Mouse (Mus musculus): ENCODE measurements around the gene Gm10295.

Gm10295 gene

GRCm38 (mm10) chr7:71351364-71351763 lies at the start of gene Gm10295:
Gene Gm10295 (minus strand): TSS chr7:71351485.
- DNase-seq (ENCODE audit: low spot score): no peak

DNA sequence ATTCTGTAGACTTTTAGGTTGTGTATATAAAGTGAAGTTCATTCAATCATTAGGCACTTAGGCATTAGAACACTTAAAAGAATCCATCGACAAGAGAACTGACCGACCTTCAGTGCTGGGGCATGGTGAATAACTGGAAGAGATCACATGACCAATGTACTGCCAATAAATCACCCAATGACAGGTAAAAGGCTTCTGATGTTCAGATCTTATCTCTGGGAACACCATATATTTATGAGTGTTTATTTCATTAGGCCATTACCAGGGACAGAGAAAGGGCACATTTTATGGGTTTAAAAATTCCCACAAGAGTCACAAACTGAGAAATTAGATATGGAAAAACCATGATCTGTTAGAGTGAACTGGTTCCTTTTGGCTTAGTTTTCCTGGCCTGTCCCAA lies 49.7 kb upstream of the Gm10295 start:
- no peak for DNase-seq (ENCODE audit: low spot score)

GRCm38 (mm10) chr7:71399891-71400632 lies 48.8 kb upstream of the Gm10295 start:
- no peak for DNase-seq (ENCODE audit: low spot score)

- DNase-seq (ENCODE audit: low spot score): no peak
Measured at GRCm38 (mm10) chr7:71398959-71399756, 47.9 kb upstream of the Gm10295 start.

DNA sequence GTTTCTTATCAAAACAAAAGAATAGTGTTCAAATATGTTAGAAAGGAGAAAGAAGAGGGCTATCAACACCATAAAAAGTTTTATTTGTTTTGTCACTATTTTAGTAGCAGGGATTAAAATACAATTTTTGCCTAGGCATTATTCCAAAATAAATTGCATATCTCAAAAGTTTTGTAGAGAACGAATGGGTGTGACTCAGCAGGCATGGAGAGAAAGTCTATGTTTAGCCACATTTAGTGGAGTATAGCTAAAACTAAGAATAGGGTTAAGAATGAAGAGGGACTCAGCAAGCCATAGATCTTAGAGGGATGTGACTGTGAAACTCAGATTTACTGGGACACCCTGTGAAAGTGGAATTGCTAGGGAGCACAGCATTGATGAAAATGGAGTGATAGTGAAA lies 47.1 kb upstream of the Gm10295 start:
- no peak for DNase-seq (ENCODE audit: low spot score)

- no peak for DNase-seq (ENCODE audit: low spot score)
Measured at GRCm38 (mm10) chr7:71392795-71393341, 41.6 kb upstream of the Gm10295 start.

- no peak for DNase-seq (ENCODE audit: low spot score)
Measured at GRCm38 (mm10) chr7:71391333-71391732, 40.0 kb upstream of the Gm10295 start.

GRCm38 (mm10) chr7:71390291-71390690 lies 39.0 kb upstream of the Gm10295 start:
- DNase-seq (ENCODE audit: low spot score): no peak

- DNase-seq (ENCODE audit: low spot score): no peak
Measured at GRCm38 (mm10) chr7:71386050-71386449, 34.8 kb upstream of the Gm10295 start.

DNA sequence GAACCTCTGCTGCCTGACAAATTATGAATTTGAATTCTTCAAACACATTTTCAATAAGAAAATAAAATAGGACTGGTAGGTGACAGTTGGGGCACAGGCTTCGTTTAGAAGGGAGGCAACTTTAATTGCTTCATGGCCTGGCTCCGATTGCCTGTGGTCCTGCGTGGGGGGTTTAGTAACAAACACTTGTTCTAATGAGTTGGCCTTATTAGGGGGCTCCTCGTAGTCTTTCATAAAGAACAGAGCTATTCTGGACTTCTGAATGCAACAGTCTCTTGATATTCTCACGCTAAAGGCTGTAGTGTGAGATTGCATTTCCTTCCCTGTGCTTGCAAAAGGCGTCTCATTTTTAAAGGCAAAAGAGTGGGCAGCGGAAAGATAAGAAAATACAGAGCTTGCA lies 33.6 kb upstream of the Gm10295 start:
- no peak for DNase-seq (ENCODE audit: low spot score)

DNA sequence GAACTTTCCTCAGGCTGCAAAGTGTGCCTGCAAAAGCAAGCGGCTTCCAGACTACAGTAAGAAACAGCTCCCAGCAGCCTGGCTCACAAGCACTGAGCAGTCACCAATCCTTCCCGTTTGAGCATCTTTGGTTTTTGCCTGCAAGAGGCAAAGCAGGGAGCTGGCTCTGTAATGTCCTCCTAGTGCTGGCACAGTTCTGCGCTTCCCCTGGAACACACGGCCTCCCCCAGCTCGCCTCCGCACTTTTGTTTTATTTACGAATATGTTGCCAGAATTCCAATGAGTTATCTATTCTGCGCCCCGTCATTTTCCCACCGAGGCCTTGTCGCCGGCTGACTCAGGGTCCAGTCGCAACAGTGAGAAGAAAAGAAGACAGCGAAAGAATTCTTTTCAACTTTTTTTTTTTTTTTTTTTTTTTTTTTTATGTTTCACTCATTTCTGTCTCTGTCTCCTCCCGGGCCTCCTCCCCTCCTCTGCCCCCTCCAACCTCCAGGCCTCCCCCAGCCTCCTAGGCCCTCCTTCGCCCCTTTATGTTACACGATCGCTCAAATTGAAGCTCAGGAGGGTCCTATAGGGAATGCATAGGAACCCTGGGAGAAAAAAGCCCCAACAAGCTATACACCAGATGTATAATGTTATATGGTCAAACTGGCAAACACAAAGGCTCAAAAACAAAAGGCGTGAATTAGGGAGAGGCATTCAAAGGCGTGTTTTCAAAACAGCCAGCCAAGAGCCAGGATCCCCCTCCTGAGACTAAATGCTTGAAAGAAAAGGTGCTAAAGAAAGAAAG lies 32.3 kb upstream of the Gm10295 start:
- peak; percentile 36 for DNase-seq (ENCODE audit: low spot score)

GRCm38 (mm10) chr7:71379826-71380825 lies 28.8 kb upstream of the Gm10295 start:
- DNase-seq (ENCODE audit: low spot score): no peak

DNA sequence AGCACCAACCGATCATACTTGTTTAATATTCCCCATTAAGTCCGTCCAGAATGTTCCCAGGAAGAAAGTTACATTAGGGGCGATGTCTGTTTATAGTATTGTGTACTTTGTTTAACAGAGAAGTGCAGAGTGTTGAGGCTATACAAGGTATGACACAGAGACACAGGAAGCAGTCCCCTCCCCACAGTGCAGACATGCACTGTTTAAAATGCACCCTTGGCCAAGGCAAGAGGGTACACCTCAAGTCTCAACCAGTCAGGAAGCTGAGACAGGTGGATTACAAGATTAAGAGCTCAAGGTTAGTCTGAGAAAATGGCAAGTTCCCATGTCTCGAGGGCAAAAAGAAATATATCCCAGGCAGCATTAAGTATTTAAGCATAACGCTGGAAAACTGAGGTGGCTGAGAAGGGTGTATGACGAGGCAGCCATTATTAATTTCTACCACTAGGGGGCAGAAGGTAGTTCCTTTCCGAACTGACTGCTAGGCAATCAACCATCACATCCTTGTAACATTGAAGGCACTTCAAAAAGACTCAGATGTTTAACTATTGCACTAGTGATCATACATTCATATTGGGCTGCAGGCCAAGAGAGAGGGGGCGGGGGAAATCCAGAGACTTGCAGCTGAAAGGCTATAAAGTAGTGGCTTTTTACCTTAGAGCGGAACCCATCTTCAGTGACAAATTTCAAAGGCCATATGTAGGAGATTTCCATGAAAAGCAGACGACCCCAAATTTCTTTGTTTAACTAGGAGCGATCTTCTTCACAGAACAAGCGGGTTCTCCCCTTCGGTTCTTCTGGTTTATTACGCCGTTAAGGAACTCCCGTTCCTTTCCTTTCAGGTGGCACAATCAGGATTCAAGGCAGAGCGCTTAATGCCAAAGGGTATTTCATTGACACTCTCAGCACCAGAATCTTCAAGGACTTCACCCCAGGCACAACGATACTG lies 27.8 kb upstream of the Gm10295 start:
- DNase-seq (ENCODE audit: low spot score): peak; percentile 44

DNA sequence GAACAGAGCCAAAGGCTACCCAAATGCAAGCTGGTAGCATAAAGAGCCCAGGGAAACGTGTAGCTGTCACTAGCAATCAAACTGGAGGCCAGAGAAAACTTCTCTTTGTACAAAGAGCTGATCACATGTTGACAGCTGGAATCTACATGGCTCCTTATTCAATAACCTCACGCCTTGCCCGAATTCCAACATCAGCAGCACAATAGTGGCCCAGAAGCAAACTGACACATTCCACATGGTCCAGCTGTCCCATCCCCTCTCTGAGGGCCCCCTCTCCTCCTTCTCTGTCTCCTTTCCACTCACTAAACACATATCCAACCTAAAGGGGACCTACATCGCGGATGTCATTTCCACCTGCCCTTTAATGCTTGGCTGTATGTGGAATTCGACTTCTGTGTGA lies 26.7 kb upstream of the Gm10295 start:
- DNase-seq (ENCODE audit: low spot score): no peak

GRCm38 (mm10) chr7:71374059-71374458 lies 22.8 kb upstream of the Gm10295 start:
- DNase-seq (ENCODE audit: low spot score): no peak

DNA sequence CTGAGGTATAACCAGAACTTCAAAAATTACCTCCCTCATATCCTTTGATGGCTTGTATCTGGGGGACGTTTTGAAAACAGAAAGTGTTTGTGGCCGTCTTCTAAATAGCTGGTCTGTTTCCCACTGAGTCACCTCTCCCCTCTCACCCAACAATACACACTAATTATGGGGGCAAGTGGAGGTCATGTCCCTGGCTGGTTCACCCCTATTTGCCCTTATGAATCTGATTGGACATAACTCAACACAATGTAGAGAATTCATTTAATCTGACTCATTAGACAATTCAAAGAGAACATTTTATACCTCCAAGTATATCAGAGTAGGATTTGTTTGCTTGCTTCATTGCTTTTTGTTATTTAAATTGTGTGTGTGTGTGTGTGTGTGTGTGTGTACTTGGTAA lies 20.6 kb upstream of the Gm10295 start:
- no peak for DNase-seq (ENCODE audit: low spot score)

- DNase-seq (ENCODE audit: low spot score): no peak
Measured at GRCm38 (mm10) chr7:71370746-71371145, 19.5 kb upstream of the Gm10295 start.

- DNase-seq (ENCODE audit: low spot score): no peak
Measured at GRCm38 (mm10) chr7:71370128-71370527, 18.8 kb upstream of the Gm10295 start.

- DNase-seq (ENCODE audit: low spot score): no peak
Measured at GRCm38 (mm10) chr7:71368543-71369181, 17.4 kb upstream of the Gm10295 start.

Data from layer of hippocampus, adult 11-12 months (tissue).